Mouse (Mus musculus) heart, embryonic 15.5 days (tissue): ENCODE measurements around the gene Ptger3. TPM values are rescaled to one million over a fixed set of nuclear protein-coding genes. Genes with fewer than 3 reads are reported as not detected.
A peak's percentile ranks its signal among the peaks of the same experiment; 100 is the strongest.

Source experiments
- ATAC-seq: fragments of 200-750 bp; cut with Nextera tagmentation; replicated peaks from 2 replicates; pipeline ENCODE4 v1.8.0; 2017; ENCODE audit warnings: low read depth, moderate TSS enrichment; ENCODE audit not compliant: insufficient number of reproducible peaks, insufficient read depth, low FRiP score
- H3K27ac ChIP-seq: fragments of 300-500 bp; sonication (generic); 2 replicates; pipeline ENCODE4 v1.5.1; 2015; ENCODE audit warnings: mild to moderate bottlenecking, inconsistent platforms
- H3K27me3 ChIP-seq: fragments of 300-500 bp; sonication (generic); 2 replicates; pipeline ENCODE4 v1.6.1; 2015; ENCODE audit warnings: inconsistent platforms
- H3K36me3 ChIP-seq: fragments of 300-500 bp; sonication (generic); 2 replicates; pipeline ENCODE4 v1.6.1; 2015; ENCODE audit warnings: mild to moderate bottlenecking, inconsistent platforms
- H3K4me1 ChIP-seq: fragments of 300-500 bp; sonication (generic); replicated peaks from 2 replicates; pipeline ENCODE4 v1.6.1; 2015; ENCODE audit warnings: inconsistent platforms
- H3K4me2 ChIP-seq: fragments of 300-500 bp; sonication (generic); 2 replicates; pipeline ENCODE4 v1.6.1; 2015; ENCODE audit warnings: inconsistent platforms, mild to moderate bottlenecking, moderate library complexity
- H3K4me3 ChIP-seq: fragments of 300-500 bp; sonication (generic); 2 replicates; pipeline ENCODE4 v1.5.1; 2015; ENCODE audit warnings: mild to moderate bottlenecking, inconsistent platforms
- H3K9ac ChIP-seq: fragments of 300-500 bp; sonication (generic); 2 replicates; pipeline ENCODE4 v1.6.1; 2015; ENCODE audit warnings: mild to moderate bottlenecking, inconsistent platforms
- H3K9me3 ChIP-seq: fragments of 300-500 bp; sonication (generic); replicated peaks from 2 replicates; pipeline ENCODE4 v1.6.1; 2016; ENCODE audit warnings: inconsistent platforms
- WGBS: fragments of 180-500 bp; shearing (Covaris S2); methylation state at CpG from one replicate; pipeline ENCODE4 v1.1.7; 2015; ENCODE audit warnings: mixed read lengths; 5-methylcytosine and 5-hydroxymethylcytosine counted together
- polyA plus RNA-seq: library from polyadenylated mRNA; unstranded; fragments of >200 nt; fragmentation: Nextera tagmentation; extraction: Ambion mirVana; gene quantifications from 2 replicates; pipeline ENCODE4 v1.2.1, GENCODE M21; 2015

The Ptger3 gene
- polyA plus RNA-seq, 1 experiment from 2014 or later, result 3.4 TPM

GRCm38 (mm10) chr3:157567566-157568132, 957 bp downstream of the Ptger3 start:
- WGBS, result 2% methylated on average over 34 of the region's 34 CpGs
- Histone ChIP-seq H3K27ac (no peak overlapping the region), H3K9ac (peak overlapping the region; percentile 33; the same call in 1 of the 2 replicates), H3K36me3 (no peaks in the 10 kb centered on the region), H3K27me3 (peaks cover 42% of the 10 kb centered on the region), H3K4me2 (peak overlapping the region; percentile 92), H3K4me3 (peak overlapping the region; percentile 55), H3K9me3 (no peaks in the 10 kb centered on the region), H3K4me1 (peaks cover 15% of the 10 kb centered on the region)
- ATAC-seq, result peak; percentile 5; the same call in 1 of the 2 replicates

GRCm38 (mm10) chr3:157572011-157572410, 5.3 kb downstream of the Ptger3 start:
- no peak for ATAC-seq
- H3K36me3 ChIP-seq, result no peaks in the 10 kb centered on the region
- H3K4me2 ChIP-seq, result no peak overlapping the region
- no peak overlapping the region for H3K27ac ChIP-seq
- WGBS, result 69% methylated on average over 6 of the region's 6 CpGs
- H3K4me3 ChIP-seq, result no peak overlapping the region
- peaks cover 12% of the 10 kb centered on the region for H3K4me1 ChIP-seq
- no peaks in the 10 kb centered on the region for H3K9me3 ChIP-seq
- peaks cover 33% of the 10 kb centered on the region for H3K27me3 ChIP-seq
- no peak overlapping the region for H3K9ac ChIP-seq

- 48% methylated on average over 9 of the region's 9 CpGs for whole genome bisulfite sequencing
- Histone ChIP-seq H3K27ac (no peak overlapping the region), H3K27me3 (no peaks in the 10 kb centered on the region), H3K36me3 (no peaks in the 10 kb centered on the region), H3K4me1 (peaks cover 18% of the 10 kb centered on the region), H3K9ac (no peak overlapping the region), H3K4me3 (no peak overlapping the region), H3K9me3 (no peaks in the 10 kb centered on the region), H3K4me2 (no peak overlapping the region)
- ATAC-seq, result no peak
These were observed 9.0 kb downstream of the Ptger3 start for GRCm38 (mm10) chr3:157575441-157576342.

- ATAC-seq, result no peak
- H3K4me3 ChIP-seq, result no peak overlapping the region
- H3K9me3 ChIP-seq, result no peaks in the 10 kb centered on the region
- H3K4me2 ChIP-seq, result no peak overlapping the region
- 72% methylated on average over 1 of the region's 1 CpGs for WGBS
- H3K9ac ChIP-seq, result no peak overlapping the region
- H3K36me3 ChIP-seq, result no peaks in the 10 kb centered on the region
- H3K27me3 ChIP-seq, result no peaks in the 10 kb centered on the region
- H3K27ac ChIP-seq, result no peak overlapping the region
- H3K4me1 ChIP-seq, result peaks cover 18% of the 10 kb centered on the region
These were observed 9.6 kb downstream of the Ptger3 start for GRCm38 (mm10) chr3:157576343-157576722.

GRCm38 (mm10) chr3:157576862-157577261, 10.2 kb downstream of the Ptger3 start:
- Histone ChIP-seq H3K27ac (no peak overlapping the region), H3K27me3 (no peaks in the 10 kb centered on the region), H3K4me1 (peaks cover 18% of the 10 kb centered on the region), H3K9me3 (no peaks in the 10 kb centered on the region), H3K9ac (no peak overlapping the region), H3K4me2 (no peak overlapping the region), H3K36me3 (no peaks in the 10 kb centered on the region), H3K4me3 (no peak overlapping the region)
- ATAC-seq, result no peak
- 56% methylated on average over 1 of the region's 1 CpGs for WGBS

- WGBS, result 81% methylated on average over 5 of the region's 5 CpGs
- no peak overlapping the region for H3K4me3 ChIP-seq
These were observed 11.9 kb downstream of the Ptger3 start for GRCm38 (mm10) chr3:157578469-157579170.

GRCm38 (mm10) chr3:157579376-157579775, 12.7 kb downstream of the Ptger3 start:
- H3K36me3 ChIP-seq, result no peaks in the 10 kb centered on the region
- H3K27me3 ChIP-seq, result no peaks in the 10 kb centered on the region
- ATAC-seq, result no peak
- no peak overlapping the region for H3K9ac ChIP-seq
- no peak overlapping the region for H3K27ac ChIP-seq
- H3K4me1 ChIP-seq, result peaks cover 18% of the 10 kb centered on the region
- no peak overlapping the region for H3K4me2 ChIP-seq
- WGBS, result 18% methylated on average over 2 of the region's 2 CpGs
- no peaks in the 10 kb centered on the region for H3K9me3 ChIP-seq
- H3K4me3 ChIP-seq, result no peak overlapping the region

More at GRCm38 (mm10) chr3:157578469-157579170, 11.9 kb downstream of the Ptger3 start:
- H3K27ac ChIP-seq, result no peak overlapping the region
- no peak overlapping the region for H3K9ac ChIP-seq
- peaks cover 18% of the 10 kb centered on the region for H3K4me1 ChIP-seq
- no peak overlapping the region for H3K4me2 ChIP-seq
- ATAC-seq, result no peak
- H3K36me3 ChIP-seq, result no peaks in the 10 kb centered on the region
- H3K27me3 ChIP-seq, result no peaks in the 10 kb centered on the region
- no peaks in the 10 kb centered on the region for H3K9me3 ChIP-seq

- WGBS, result 40% methylated on average over 4 of the region's 4 CpGs
- H3K4me3 ChIP-seq, result no peak overlapping the region
- no peak for ATAC-seq
- no peak overlapping the region for H3K9ac ChIP-seq
- H3K27me3 ChIP-seq, result no peaks in the 10 kb centered on the region
- H3K4me1 ChIP-seq, result peaks cover 18% of the 10 kb centered on the region
- H3K27ac ChIP-seq, result no peak overlapping the region
- H3K36me3 ChIP-seq, result no peaks in the 10 kb centered on the region
- H3K4me2 ChIP-seq, result no peak overlapping the region
- no peaks in the 10 kb centered on the region for H3K9me3 ChIP-seq
These were observed 13.6 kb downstream of the Ptger3 start for GRCm38 (mm10) chr3:157580299-157580698.

GRCm38 (mm10) chr3:157581755-157582154, 15.1 kb downstream of the Ptger3 start:
- no peaks in the 10 kb centered on the region for H3K9me3 ChIP-seq
- no peak overlapping the region for H3K4me3 ChIP-seq
- H3K36me3 ChIP-seq, result no peaks in the 10 kb centered on the region
- no peak for ATAC-seq
- H3K27ac ChIP-seq, result no peak overlapping the region
- H3K27me3 ChIP-seq, result no peaks in the 10 kb centered on the region
- no peak overlapping the region for H3K9ac ChIP-seq
- no peak overlapping the region for H3K4me2 ChIP-seq
- H3K4me1 ChIP-seq, result peaks cover 16% of the 10 kb centered on the region
- 18% methylated on average over 2 of the region's 2 CpGs for WGBS

- no peak for ATAC-seq
- H3K27me3 ChIP-seq, result no peaks in the 10 kb centered on the region
- no peak overlapping the region for H3K4me2 ChIP-seq
- H3K27ac ChIP-seq, result no peak overlapping the region
- H3K4me3 ChIP-seq, result no peak overlapping the region
- no peaks in the 10 kb centered on the region for H3K36me3 ChIP-seq
- no peak overlapping the region for H3K9ac ChIP-seq
- peaks cover 16% of the 10 kb centered on the region for H3K4me1 ChIP-seq
- WGBS, result 55% methylated on average over 5 of the region's 5 CpGs
- H3K9me3 ChIP-seq, result no peaks in the 10 kb centered on the region
These were observed 16.1 kb downstream of the Ptger3 start for GRCm38 (mm10) chr3:157582626-157583405.
